Mouse (Mus musculus) embryo, embryonic 10 days (tissue): ENCODE measurements at regions not wholly inside any gene's neighbourhood (a gene's known extent, or its start where the extent isn't known, plus 50 kb on each side); places are given as distances from the start of the nearest gene placed in this dataset.
A peak's percentile ranks its signal among the peaks of the same experiment; 100 is the strongest.

ENCODE experiments used
- DNase-seq: peaks from one replicate; pipeline ENCODE4 v3.0.0-alpha.2; 2015; ENCODE audit warnings: low spot score

GRCm38 (mm10) chr13:71359112-71359511 is 517.5 kb upstream of the Adamts16 start:
- DNase-seq, result no peak

DNA sequence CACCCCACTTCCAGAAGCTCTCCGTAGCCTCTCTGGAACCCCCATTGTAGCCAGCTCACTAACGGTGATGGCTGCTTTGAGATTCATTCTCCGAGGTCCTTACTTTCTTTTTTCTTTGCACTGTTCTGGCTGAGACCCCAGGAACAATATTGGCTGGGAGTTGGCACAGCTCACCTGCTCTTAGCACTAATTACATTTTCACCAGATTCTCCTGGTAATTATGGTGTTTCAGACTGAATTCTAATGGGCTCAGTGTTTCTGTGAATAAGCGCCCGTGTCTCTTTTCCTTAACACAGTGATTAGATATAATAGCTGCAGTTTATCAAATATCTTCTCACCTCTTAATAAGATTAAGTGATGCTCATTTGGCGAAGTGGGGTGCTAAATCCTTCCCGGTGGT is 509.2 kb upstream of the Adamts16 start:
- DNase-seq, result no peak

DNA sequence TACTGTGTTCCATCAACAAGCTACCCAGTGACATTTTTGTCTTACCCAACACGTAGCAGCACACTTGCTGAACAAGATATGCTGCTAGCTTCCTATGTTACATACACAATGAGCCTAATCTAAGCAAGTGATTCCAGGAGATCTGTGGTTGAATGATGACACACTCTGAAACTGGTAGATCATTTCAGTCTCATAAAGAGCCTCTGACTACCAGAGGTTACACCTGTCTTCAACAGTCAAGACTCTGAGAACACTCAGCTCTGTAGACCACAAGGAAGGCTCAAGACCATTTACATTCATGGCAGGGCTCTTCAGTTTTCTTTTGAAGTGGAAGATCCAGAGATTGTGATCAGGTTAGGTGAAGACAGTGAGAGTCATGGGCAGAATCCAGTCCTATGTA is 501.3 kb upstream of the Adamts16 start:
- DNase-seq, result no peak

GRCm38 (mm10) chr13:71338700-71339099 is 497.1 kb upstream of the Adamts16 start:
- no peak for DNase-seq

GRCm38 (mm10) chr13:71334925-71335324 is 493.3 kb upstream of the Adamts16 start:
- no peak for DNase-seq

DNA sequence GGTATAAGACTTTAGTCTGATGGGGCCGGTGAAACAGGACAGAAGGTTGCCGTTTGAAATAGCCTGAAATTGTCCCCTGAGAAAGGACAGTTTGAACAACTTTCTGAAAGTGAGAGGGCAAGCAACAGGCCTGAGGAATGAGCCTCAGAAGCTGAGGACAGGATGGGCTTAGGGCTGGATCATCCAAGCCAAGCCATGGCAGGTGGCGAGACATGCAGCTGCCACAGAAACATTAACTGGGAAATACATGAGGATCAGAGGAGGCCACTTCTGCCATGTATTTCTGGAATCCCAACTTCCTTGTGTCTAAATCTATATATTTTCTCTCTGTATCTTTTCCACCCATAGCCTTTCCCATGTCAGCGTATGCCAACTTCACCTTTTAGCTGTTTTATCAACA is 491.5 kb upstream of the Adamts16 start:
- no peak for DNase-seq

GRCm38 (mm10) chr13:71330321-71330720 is 488.7 kb upstream of the Adamts16 start:
- DNase-seq, result peak; percentile 8

- no peak for DNase-seq
These were observed 486.5 kb upstream of the Adamts16 start for GRCm38 (mm10) chr13:71327802-71328753.

GRCm38 (mm10) chr13:71320489-71320888 is 478.9 kb upstream of the Adamts16 start:
- no peak for DNase-seq

- no peak for DNase-seq
These were observed 462.3 kb upstream of the Adamts16 start for GRCm38 (mm10) chr13:71303956-71304355.

GRCm38 (mm10) chr13:71275991-71276390 is 434.4 kb upstream of the Adamts16 start:
- DNase-seq, result no peak

DNA sequence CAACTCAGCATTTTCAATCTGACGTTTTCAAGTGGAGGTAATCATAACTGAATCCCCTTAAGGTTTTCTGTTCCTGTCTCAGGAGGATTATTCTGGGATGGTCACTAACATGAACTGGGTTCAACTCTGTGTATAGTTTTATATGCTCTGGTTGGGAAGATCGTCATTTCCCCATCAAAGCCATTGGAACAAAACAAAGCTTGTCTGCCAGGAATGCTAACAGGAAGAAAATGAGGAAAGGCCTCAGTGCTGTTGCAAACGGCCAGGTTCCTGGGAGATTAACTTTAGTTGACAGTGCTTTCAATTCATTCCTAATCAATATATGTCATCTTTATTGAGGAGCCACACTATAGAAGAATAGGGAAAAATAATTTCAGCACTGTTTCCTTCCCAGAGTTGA is 432.5 kb upstream of the Adamts16 start:
- DNase-seq, result no peak

- DNase-seq, result no peak
These were observed 431.9 kb upstream of the Adamts16 start for GRCm38 (mm10) chr13:71273485-71273884.

GRCm38 (mm10) chr13:71273067-71273466 is 431.5 kb upstream of the Adamts16 start:
- no peak for DNase-seq

DNA sequence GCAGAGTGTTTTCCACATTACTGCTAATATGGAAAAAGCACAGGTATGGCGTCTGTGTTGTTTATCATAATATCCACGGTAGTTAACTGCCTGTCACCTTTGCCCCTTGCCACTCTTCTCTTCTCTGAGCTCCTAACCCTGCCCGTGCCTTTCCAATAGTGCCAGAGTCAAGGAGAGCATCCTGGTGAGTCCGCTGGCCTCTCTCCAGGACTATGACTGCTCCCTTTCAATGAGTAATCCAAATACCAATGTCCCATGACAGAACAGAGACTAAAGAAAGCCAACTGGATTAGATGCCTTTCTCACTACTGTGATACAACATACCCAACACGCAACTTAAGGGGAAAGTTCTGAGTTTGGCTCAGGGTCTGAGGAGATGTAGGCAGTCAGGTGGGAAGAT is 430.8 kb upstream of the Adamts16 start:
- DNase-seq, result no peak

GRCm38 (mm10) chr13:71271727-71272418 is 430.3 kb upstream of the Adamts16 start:
- DNase-seq, result no peak

- peak; percentile 45 for DNase-seq
These were observed 428.8 kb upstream of the Adamts16 start for GRCm38 (mm10) chr13:71270370-71270769.

DNA sequence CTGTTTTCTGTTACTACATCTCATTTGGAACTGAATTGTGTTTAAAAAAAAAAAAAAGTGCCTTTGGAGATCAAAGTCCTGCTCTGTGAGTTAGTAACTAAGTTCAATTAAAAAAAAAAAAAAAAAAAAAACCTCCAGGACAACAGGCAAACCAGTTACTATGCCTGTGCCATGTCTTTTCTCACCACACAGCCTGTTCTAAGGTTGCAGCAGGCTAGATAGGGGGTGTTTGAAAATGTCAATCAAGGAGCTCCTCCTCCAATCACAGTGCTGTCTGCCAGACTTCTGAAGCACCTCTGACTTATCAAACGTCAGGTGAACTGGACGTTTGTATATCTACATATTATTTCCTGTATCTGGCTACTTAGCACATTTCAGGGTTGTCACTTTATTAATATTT is 427.9 kb upstream of the Adamts16 start:
- DNase-seq, result no peak

DNA sequence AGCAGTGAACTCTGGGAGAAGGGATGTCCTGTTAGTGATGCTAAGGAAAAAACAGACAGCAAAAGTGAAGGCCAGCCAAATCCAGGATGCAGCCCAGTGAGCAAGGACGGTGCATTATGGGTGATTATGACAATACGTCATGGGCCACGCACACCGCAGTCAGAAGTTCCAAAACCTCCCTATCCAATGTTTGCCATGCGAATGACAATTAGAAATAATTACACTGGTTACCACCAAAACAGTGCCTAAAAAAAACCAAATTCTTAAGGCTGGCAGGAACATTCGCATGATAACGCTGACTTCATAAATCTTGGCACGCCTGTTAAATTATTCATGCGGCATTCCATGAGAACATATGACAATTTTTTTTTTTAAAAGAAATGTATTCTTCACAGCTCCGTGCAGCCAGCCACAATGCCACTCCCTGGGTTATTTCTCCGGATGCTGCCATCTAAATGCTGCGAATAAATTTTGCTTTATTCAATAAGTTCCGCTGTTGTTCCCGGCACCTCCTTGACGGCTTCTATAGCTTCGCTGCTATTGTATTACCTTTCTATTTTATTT is 421.8 kb upstream of the Adamts16 start:
- no peak for DNase-seq

GRCm38 (mm10) chr13:71262575-71263295 is 421.1 kb upstream of the Adamts16 start:
- no peak for DNase-seq

GRCm38 (mm10) chr13:71254016-71254415 is 412.4 kb upstream of the Adamts16 start:
- DNase-seq, result no peak
